Mouse (Mus musculus) heart, adult 2 months (tissue): ENCODE measurements at regions not wholly inside any gene's neighbourhood (a gene's known extent, or its start where the extent isn't known, plus 50 kb on each side); places are given as distances from the start of the nearest gene placed in this dataset.
"Not testable (repeated sequence)": the region's sequence is repeated elsewhere in the genome, so short reads cannot be mapped to it uniquely, and the experiment has no call there.

Experiments
- DNase-seq, 2 experiments: peaks; one replicate each; pipeline ENCODE4 v3.0.0; 2021
- H3K27ac ChIP-seq: fragments of 200-600 bp; 2 replicates; pipeline ENCODE4 v1.8.1; 2022
- H3K27me3 ChIP-seq: fragments of 200-500 bp; 2 replicates; pipeline ENCODE4 v1.6.1; 2012; ENCODE audit warnings: mild to moderate bottlenecking, low read length, inconsistent platforms, mixed read lengths; ENCODE audit not compliant: control insufficient read depth, insufficient read depth
- H3K36me3 ChIP-seq: fragments of 200-500 bp; 2 replicates; pipeline ENCODE4 v1.6.1; 2012; ENCODE audit warnings: low read length, inconsistent platforms; ENCODE audit not compliant: control insufficient read depth, insufficient read depth
- H3K4me1 ChIP-seq: fragments of 200-500 bp; 2 replicates; pipeline ENCODE4 v1.6.1; 2011; ENCODE audit warnings: low read length; ENCODE audit not compliant: control insufficient read depth, insufficient read depth
- H3K4me3 ChIP-seq: fragments of 200-600 bp; 2 replicates; pipeline ENCODE4 v1.8.1; 2022
- H3K79me2 ChIP-seq: fragments of 200-500 bp; replicated peaks from 2 replicates; pipeline ENCODE4 v1.6.1; 2012; ENCODE audit warnings: mild to moderate bottlenecking, inconsistent platforms, low read length, moderate library complexity, mixed read lengths; ENCODE audit not compliant: control insufficient read depth, insufficient read depth
- H3K9ac ChIP-seq: fragments of 200-500 bp; 2 replicates; pipeline ENCODE4 v1.6.1; 2012; ENCODE audit warnings: low read depth, mild to moderate bottlenecking, control low read depth, inconsistent platforms, low read length, mixed read lengths
- CTCF ChIP-seq: fragments of 200-600 bp; IDR thresholded peaks from 2 replicates; pipeline ENCODE4 v1.8.1; 2022; ENCODE audit warnings: antibody characterized with exemption, mild to moderate bottlenecking, moderate library complexity
- WGBS: fragments of 180-500 bp; shearing (Covaris S2); methylation state at CpG from one replicate; pipeline ENCODE4 v1.1.7; 2018; 5-methylcytosine and 5-hydroxymethylcytosine counted together
- intact Hi-C: fragments of 180-260 bp; cut with DNase I; formaldehyde crosslinking; loops from one replicate; pipeline ENCODE4 v1.15.1; 2025

DNA sequence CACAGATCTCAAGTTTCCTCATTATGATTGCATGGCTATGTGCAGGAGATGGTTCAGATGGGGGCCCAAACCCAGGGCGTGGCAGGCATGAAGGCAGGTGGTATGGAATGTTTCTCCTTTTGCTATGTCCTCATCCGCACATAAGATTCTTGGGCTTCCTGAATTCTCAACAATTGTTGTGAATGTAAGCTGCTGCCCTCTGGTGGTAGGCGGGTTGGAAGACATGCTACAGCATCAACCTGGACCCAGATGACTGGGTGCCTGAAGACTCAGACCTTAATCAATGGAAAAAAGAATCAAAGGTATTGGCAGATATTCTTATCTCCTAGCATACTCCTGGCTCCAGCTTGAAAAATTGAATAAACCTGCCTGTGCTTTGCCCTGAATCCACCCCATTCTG is 211.3 kb upstream of the Gm4985 start:
- H3K27me3 ChIP-seq, DNase-seq, H3K9ac ChIP-seq, H3K4me1 ChIP-seq, H3K27ac ChIP-seq, H3K4me3 ChIP-seq, H3K36me3 ChIP-seq, H3K79me2 ChIP-seq, intact Hi-C loops: not testable (repeated sequence)
- WGBS, result 71% methylated on average over 3 of the region's 3 CpGs
- peak; percentile 43 for TF ChIP-seq CTCF

DNA sequence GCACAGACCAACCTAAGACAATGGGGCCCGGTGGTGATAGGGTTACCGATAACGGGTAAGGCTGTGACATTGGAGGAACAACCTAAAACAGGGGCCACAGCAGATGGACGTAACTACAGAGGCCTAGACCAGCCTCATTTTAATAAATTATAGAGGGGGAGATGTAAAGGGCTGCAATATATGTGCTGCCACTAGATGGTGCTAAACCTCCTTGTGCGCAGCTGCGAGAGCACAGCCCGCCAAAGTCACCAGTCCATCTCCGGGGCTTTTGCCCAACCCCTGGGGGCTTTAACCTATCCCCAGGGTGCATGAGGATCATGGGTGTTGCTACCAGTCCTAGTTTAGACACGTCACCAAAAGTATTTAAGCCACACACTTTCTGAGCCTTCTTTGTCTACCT is 202.9 kb upstream of the Gm4985 start:
- not testable (repeated sequence) for H3K27me3 ChIP-seq

DNA sequence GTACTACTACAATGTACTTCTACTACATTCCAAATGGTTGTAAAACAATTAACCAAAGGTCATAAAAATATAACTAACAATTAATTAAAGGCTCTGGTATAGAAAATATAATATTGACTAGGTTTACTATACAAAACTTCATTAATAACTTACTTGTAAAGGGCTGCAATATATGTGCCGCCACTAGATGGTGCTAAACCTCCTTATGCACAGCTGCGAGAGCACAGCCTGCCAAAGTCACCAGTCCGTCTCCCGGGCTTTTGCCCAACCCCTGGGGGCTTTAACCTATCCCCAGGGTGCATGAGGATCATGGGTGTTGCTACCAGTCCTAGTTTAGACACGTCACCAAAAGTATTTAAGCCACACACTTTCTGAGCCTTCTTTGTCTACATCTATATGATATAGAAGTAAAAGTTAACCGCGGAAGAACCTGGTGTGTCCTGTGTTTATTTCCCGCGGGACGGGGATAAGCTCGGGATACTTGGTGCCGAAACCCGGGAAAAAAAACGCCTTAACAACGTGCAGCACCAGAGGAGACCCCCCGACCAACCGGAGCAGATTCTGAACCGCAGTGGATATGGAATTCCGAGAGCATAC is 194.6 kb upstream of the Gm4985 start:
- H3K27ac ChIP-seq, H3K36me3 ChIP-seq, H3K4me1 ChIP-seq, H3K9ac ChIP-seq, H3K27me3 ChIP-seq, intact Hi-C loops, DNase-seq, H3K4me3 ChIP-seq, H3K79me2 ChIP-seq: not testable (repeated sequence)
- WGBS, result 81% methylated on average over 19 of the region's 19 CpGs
- TF ChIP-seq CTCF, result peak; percentile 46

More for the DNA sequence above, 202.9 kb upstream of the Gm4985 start:
- TF ChIP-seq CTCF, result peak; percentile 46
- 60% methylated on average over 9 of the region's 9 CpGs for WGBS
- H3K9ac ChIP-seq, H3K36me3 ChIP-seq, DNase-seq, H3K4me1 ChIP-seq, H3K79me2 ChIP-seq, intact Hi-C loops, H3K4me3 ChIP-seq, H3K27ac ChIP-seq: not testable (repeated sequence)
